Mouse (Mus musculus): ENCODE results near the gene Diaph3. TPM values are rescaled to one million over a fixed set of nuclear protein-coding genes. Genes with fewer than 3 reads are reported as not detected.
"Not testable (repeated sequence)": the region's sequence is repeated elsewhere in the genome, so short reads cannot be mapped to it uniquely, and the experiment has no call there.

Gene Diaph3
- polyA plus RNA-seq, 1 experiment from 2014 or later: 19.8 TPM

DNA sequence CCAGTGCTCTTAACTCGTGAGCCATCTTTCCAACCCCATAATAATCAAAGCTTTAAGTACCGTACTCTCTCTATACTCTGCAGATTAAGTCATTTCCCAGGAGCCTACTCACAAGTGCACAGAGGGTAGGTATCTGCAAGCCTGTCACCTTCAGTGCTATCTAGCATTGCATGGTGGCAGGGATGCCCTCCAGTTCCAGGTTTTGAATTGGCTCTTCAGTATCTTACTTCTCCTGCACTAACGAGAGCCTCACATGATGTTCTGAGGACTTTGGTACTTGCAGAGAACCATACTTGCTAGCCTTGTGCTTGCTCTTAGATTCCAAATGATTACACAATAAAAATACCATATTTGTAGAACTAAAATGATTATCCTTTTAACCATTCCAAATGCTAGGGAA lies 420.0 kb downstream of the Diaph3 start:
- WGBS (ENCODE audit: insufficient replicate concordance): 86% methylated on average over 3 of the region's 3 CpGs
- no peaks in the 10 kb centered on the region for H3K27me3 ChIP-seq (replicated peaks)
- 0 out of 2 replicates have a peak, but pooled peaks have one; percentile 33 for ATAC-seq

DNA sequence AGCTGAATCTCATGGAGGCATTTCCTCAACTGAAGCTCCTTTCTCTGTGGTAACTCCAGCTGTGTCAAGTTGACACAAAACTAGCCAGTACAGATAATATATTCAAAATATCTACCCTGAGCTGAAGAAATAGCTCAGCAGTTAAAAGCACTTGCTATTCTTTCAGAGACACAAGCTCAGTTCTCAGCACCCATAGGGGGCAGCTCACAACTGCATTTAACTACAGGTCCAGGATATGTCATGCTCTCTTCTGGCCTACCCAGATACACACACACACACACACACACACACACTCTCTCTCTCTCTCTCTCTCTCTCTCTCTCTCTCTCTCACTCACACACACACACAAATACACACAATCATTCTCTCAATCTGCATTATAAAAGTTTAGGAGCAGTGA lies 420.6 kb downstream of the Diaph3 start:
- not testable (repeated sequence) for H3K4me3 ChIP-seq; H3K9ac ChIP-seq; H3K36me3 ChIP-seq; ATAC-seq; H3K27me3 ChIP-seq (replicated peaks); H3K4me2 ChIP-seq; H3K27ac ChIP-seq; H3K9me3 ChIP-seq (replicated peaks)
- peaks cover 31% of the 10 kb centered on the region for H3K4me1 ChIP-seq

More for the DNA sequence above, 420.0 kb downstream of the Diaph3 start:
- Histone ChIP-seq H3K36me3 (no peaks in the 10 kb centered on the region), H3K9ac (no peak overlapping the region), H3K27ac (peak overlapping the region; percentile 37), H3K4me2 (no peak overlapping the region), H3K4me3 (no peak overlapping the region), H3K9me3 (replicated peaks) (no peaks in the 10 kb centered on the region), H3K4me1 (peaks cover 31% of the 10 kb centered on the region)

DNA sequence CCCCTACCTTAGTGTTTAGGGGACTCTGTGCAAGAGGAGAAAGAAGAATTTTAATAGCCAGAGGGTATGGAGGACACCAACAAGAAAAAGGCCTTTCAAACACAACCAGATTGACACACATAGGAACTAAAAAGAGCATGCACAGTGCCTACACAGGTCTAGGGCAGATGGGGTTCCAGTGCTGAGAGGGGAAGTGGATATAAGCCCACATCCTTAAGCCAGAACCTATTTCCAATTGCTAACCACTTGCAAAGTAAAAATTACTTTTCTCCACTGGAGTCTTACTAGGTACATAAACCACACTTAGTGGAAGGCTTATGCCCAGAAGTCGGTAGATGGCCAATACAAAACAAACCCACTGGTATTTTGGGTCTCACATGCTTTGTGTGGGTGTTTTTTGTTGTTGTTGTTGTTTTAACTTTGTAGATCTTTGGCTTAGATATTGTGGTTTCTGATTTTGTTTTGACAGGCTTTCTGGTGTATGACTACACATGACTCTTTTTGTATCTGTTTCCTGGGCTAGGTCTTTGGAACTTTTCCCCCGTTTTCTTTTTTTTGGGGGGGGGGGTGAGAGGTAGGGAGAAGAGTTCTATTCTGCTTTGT lies 426.8 kb downstream of the Diaph3 start:
- Histone ChIP-seq H3K9ac (no peak overlapping the region), H3K36me3 (no peaks in the 10 kb centered on the region), H3K4me3 (no peak overlapping the region), H3K9me3 (replicated peaks) (no peaks in the 10 kb centered on the region), H3K4me1 (no peaks in the 10 kb centered on the region), H3K4me2 (no peak overlapping the region), H3K27me3 (replicated peaks) (no peaks in the 10 kb centered on the region), H3K27ac (no peak overlapping the region)
- 65% methylated on average over 2 of the region's 2 CpGs for WGBS (ENCODE audit: insufficient replicate concordance)
- no peak for ATAC-seq

DNA sequence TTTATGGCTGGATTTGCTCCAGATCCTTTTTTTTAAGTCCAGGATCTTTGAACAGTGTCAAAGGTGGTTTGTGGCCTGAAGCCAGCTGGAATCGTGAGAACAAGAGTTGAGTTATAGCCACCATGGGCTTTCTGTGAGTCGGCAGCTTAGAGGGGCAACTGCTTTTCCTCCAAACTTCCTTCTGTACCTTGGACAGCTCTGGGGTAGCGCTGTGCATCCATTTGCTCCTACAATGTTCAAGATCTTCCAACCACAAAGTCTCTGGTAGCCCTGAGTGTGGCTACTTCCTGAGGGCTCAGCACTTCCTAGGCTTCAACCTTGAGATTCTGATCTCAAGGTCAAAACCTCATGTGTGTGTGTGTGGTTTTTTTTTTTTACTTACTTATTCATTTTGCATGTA lies 437.0 kb downstream of the Diaph3 start:
- H3K4me2 ChIP-seq: no peak overlapping the region
- ATAC-seq: no peak
- no peaks in the 10 kb centered on the region for H3K9me3 ChIP-seq (replicated peaks)
- no peaks in the 10 kb centered on the region for H3K4me1 ChIP-seq
- no peak overlapping the region for H3K4me3 ChIP-seq
- H3K27ac ChIP-seq: no peak overlapping the region
- no peak overlapping the region for H3K9ac ChIP-seq
- no peaks in the 10 kb centered on the region for H3K27me3 ChIP-seq (replicated peaks)
- 81% methylated on average over 3 of the region's 3 CpGs for WGBS (ENCODE audit: insufficient replicate concordance)
- H3K36me3 ChIP-seq: no peaks in the 10 kb centered on the region

DNA sequence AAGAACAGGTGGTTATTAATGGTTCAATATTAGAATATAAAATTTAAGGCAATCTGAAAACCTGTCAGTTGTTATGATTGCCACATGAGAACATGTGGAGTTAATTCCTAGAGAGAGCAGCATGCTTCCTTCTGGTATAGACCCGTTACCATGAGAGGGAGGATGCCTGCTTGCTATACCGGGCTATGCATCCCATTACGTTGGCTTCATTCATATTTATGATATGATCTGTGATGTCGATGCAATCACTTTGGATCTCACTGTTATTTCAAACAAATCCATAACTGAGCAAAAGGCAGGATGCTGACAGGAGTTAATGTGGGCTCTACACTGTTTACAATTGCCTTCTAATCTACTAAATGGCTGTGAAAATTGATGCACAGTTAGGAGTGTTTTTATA lies 439.9 kb downstream of the Diaph3 start:
- Histone ChIP-seq H3K4me1 (no peaks in the 10 kb centered on the region), H3K27me3 (replicated peaks) (no peaks in the 10 kb centered on the region), H3K36me3 (no peaks in the 10 kb centered on the region), H3K4me3 (no peak overlapping the region), H3K9me3 (replicated peaks) (no peaks in the 10 kb centered on the region), H3K27ac (no peak overlapping the region), H3K9ac (no peak overlapping the region), H3K4me2 (no peak overlapping the region)
- no peak for ATAC-seq
- 78% methylated on average over 4 of the region's 4 CpGs for WGBS (ENCODE audit: insufficient replicate concordance)

DNA sequence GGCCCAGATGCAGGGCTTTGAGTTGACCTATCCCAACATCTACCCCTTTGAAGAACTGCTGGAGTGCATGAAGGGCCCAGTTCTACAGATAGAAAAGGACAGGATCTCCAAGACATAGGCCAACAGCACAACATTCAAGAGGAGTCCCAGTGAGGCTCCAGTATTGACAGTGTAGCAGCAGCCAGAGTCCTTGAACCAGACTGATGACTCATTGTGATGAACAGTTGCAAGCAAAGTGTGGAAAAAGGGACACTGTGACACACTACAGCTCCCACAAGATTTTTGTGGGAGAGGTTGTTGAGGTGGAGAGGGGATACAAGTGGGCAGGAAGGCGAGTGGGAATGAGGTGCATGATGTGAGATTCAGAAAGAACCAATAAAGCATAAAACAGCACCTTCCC lies 443.1 kb downstream of the Diaph3 start:
- Histone ChIP-seq H3K27ac (no peak overlapping the region), H3K4me2 (no peak overlapping the region), H3K4me1 (no peaks in the 10 kb centered on the region), H3K36me3 (no peaks in the 10 kb centered on the region), H3K9me3 (replicated peaks) (no peaks in the 10 kb centered on the region), H3K4me3 (no peak overlapping the region), H3K9ac (no peak overlapping the region), H3K27me3 (replicated peaks) (no peaks in the 10 kb centered on the region)
- WGBS (ENCODE audit: insufficient replicate concordance): 61% methylated on average over 1 of the region's 1 CpGs
- no peak for ATAC-seq

DNA sequence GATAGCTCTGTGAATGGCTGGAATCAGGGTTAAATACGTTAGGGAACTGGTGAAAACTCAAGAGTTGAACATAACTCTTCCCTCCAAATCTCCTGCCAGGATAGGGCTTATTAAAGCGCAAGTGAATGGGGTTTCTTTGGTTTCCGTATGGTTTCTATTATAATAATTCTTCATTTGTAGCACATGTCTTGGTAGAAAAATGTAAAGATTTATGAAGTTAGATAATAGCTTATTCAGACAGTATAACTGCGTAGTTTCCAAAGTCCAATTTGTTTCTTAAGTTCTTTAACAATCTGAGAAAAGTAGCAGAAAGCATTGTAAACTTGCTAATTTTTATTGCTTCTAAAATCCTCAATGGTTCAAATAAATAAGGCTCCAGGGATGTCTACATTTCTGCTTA lies 448.3 kb downstream of the Diaph3 start:
- Histone ChIP-seq H3K9ac (no peak overlapping the region), H3K27me3 (replicated peaks) (no peaks in the 10 kb centered on the region), H3K4me1 (no peaks in the 10 kb centered on the region)

DNA sequence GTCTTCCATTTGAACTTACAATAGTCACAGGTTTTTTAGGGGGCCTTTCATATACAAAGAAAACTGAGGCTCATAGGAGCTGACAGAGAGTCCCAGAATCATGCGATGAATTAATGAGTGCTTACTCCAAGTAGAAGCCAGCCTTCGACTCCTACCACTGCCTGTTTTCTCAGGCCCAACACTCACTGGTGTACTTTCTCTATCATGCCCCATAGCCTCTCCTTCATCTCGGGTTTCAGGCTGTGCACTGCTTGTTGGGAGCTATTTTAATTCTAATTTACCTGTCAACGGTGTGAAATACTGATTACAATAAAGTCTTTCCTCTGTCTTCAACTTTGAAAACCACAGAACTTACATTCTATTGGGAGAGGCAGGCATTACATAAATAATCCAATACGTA lies 449.7 kb downstream of the Diaph3 start:
- ATAC-seq: no peak
- WGBS (ENCODE audit: insufficient replicate concordance): 72% methylated on average over 5 of the region's 5 CpGs
- no peak overlapping the region for H3K9ac ChIP-seq
- H3K36me3 ChIP-seq: no peaks in the 10 kb centered on the region
- no peaks in the 10 kb centered on the region for H3K9me3 ChIP-seq (replicated peaks)
- H3K4me2 ChIP-seq: no peak overlapping the region
- no peak overlapping the region for H3K4me3 ChIP-seq
- H3K27ac ChIP-seq: no peak overlapping the region
- H3K4me1 ChIP-seq: no peaks in the 10 kb centered on the region
- H3K27me3 ChIP-seq (replicated peaks): no peaks in the 10 kb centered on the region

More for the DNA sequence above, 448.3 kb downstream of the Diaph3 start:
- no peak for ATAC-seq
- WGBS (ENCODE audit: insufficient replicate concordance): 82% methylated on average over 4 of the region's 4 CpGs
- Histone ChIP-seq H3K9me3 (replicated peaks) (no peaks in the 10 kb centered on the region), H3K4me3 (no peak overlapping the region), H3K4me2 (no peak overlapping the region), H3K36me3 (no peaks in the 10 kb centered on the region), H3K27ac (no peak overlapping the region)

DNA sequence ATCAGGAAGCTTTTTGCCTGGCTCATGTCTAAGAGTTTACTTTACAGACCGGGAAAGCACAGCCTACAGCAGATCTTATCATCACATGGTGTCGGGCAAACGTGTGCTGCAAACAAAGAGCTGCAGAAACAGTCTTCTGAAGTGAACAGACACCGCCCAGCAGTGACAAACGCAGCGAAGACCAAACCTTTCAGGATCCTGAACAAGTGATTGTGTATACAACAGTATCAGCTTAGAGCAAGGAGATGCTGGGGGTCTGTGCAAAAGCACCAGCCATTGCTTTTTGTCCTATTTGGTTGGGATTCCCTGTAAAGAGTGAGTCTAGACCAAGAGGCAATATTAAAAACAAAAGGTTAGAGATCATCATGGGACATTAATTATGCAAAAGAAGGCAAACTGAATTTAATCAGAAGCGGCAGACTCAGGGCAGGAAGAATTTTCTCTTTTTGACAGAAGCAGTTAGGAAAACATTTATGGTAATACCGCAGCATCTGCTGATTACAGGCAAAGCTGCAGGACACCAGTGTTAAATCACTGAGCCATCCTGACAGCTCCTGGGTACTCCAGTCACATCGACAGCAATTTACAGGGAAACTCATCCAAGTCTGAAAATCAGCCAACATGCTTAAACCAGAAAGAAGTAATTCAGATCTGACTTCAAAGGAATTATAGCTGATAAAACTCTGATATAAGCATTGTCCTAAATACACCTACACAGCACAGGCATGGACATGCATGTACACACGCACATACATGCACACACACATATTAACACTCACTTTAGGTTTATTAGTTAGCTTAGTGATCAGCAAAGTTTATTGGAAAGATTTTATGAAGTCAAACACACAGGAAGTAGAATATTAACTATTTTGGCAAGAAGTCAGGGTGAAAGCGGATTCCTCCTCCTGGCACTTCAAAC lies 456.2 kb downstream of the Diaph3 start:
- WGBS (ENCODE audit: insufficient replicate concordance): 64% methylated on average over 11 of the region's 11 CpGs

DNA sequence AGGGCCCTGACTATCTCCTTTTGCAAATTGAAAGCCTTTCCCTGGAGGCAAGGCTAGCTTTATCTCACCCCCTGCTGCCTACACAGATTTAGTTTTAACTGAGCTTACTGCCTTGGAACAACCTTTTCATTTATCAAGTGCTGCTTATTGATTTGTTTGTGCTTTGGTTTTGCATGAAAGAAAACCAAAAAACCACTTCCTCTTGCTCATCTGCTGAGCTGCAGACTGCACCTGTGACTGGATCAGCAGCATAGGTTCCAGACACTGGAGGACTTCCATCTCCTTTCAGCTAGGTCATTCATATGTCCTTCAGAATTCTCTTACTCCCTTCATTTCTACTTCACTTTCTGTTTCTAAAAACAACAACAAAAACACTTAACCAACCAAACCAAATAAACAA lies 459.1 kb downstream of the Diaph3 start:
- no peak overlapping the region for H3K4me2 ChIP-seq
- H3K4me3 ChIP-seq: no peak overlapping the region
- H3K27me3 ChIP-seq (replicated peaks): no peaks in the 10 kb centered on the region
- H3K36me3 ChIP-seq: no peaks in the 10 kb centered on the region
- no peaks in the 10 kb centered on the region for H3K9me3 ChIP-seq (replicated peaks)
- ATAC-seq: no peak
- no peak overlapping the region for H3K9ac ChIP-seq
- no peak overlapping the region for H3K27ac ChIP-seq
- H3K4me1 ChIP-seq: no peaks in the 10 kb centered on the region

More for the DNA sequence above, 456.2 kb downstream of the Diaph3 start:
- Histone ChIP-seq H3K27me3 (replicated peaks) (no peaks in the 10 kb centered on the region), H3K27ac (no peak overlapping the region), H3K9me3 (replicated peaks) (no peaks in the 10 kb centered on the region), H3K9ac (no peak overlapping the region), H3K4me1 (no peaks in the 10 kb centered on the region), H3K36me3 (no peaks in the 10 kb centered on the region), H3K4me2 (no peak overlapping the region), H3K4me3 (no peak overlapping the region)
- no peak for ATAC-seq

DNA sequence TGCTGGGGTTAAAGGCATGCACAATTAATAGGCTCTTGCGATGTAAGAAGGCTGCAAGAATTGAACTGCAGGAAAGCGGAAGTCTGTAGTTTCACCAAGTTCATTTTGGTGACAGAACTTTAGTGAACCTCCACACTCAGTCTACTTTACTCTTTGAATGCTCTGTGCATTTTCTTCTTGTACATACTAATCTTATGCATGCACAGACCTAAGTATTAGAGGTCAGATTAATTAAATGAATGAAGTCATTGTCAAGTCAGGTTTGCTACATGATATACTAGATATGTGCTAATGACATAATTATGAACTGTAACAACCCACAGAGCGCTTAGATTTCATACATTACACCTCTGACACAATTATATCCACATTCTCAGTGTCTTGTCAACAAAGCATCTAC lies 462.0 kb downstream of the Diaph3 start:
- Histone ChIP-seq H3K9me3 (replicated peaks) (no peaks in the 10 kb centered on the region), H3K4me3 (no peak overlapping the region), H3K27me3 (replicated peaks) (no peaks in the 10 kb centered on the region), H3K4me1 (no peaks in the 10 kb centered on the region), H3K9ac (no peak overlapping the region), H3K27ac (no peak overlapping the region), H3K36me3 (no peaks in the 10 kb centered on the region), H3K4me2 (no peak overlapping the region)
- ATAC-seq: no peak
- WGBS (ENCODE audit: insufficient replicate concordance): 89% methylated on average over 3 of the region's 3 CpGs

DNA sequence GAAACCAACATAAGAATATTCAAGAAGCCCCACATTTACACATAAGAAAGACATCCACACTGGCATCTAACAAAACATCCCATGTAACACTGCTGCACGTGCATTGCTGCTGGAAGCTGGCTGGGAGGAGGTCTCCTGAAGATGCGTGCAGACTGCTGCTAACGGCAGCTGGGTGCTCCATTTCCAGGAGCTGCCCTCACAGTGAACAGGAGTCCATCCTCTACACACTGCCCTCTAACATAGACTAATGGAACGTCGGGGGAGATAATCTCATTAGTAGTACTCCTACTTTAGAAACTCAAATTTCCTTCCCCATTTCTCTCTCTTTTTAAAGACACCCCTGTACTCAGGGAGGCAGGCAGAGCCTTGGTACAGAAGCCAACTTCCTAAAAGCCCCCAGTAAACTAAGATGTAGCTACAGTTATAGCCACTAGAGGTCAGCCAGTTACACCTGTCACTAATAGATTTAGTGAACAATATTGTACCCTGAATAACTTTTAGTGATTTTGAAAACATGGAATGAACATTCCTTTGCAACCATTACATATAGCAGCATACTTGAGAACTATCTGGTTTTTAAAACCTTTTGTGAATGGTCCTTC lies 462.8 kb downstream of the Diaph3 start:
- no peaks in the 10 kb centered on the region for H3K4me1 ChIP-seq
- H3K27ac ChIP-seq: no peak overlapping the region
- ATAC-seq: no peak
- H3K36me3 ChIP-seq: no peaks in the 10 kb centered on the region
- WGBS (ENCODE audit: insufficient replicate concordance): 56% methylated on average over 5 of the region's 5 CpGs
- H3K4me3 ChIP-seq: no peak overlapping the region
- H3K27me3 ChIP-seq (replicated peaks): no peaks in the 10 kb centered on the region
- no peak overlapping the region for H3K9ac ChIP-seq
- H3K4me2 ChIP-seq: no peak overlapping the region
- H3K9me3 ChIP-seq (replicated peaks): no peaks in the 10 kb centered on the region
